8 mouse cellular contexts compared by ENCODE assay signal in the genomic region with DNA sequence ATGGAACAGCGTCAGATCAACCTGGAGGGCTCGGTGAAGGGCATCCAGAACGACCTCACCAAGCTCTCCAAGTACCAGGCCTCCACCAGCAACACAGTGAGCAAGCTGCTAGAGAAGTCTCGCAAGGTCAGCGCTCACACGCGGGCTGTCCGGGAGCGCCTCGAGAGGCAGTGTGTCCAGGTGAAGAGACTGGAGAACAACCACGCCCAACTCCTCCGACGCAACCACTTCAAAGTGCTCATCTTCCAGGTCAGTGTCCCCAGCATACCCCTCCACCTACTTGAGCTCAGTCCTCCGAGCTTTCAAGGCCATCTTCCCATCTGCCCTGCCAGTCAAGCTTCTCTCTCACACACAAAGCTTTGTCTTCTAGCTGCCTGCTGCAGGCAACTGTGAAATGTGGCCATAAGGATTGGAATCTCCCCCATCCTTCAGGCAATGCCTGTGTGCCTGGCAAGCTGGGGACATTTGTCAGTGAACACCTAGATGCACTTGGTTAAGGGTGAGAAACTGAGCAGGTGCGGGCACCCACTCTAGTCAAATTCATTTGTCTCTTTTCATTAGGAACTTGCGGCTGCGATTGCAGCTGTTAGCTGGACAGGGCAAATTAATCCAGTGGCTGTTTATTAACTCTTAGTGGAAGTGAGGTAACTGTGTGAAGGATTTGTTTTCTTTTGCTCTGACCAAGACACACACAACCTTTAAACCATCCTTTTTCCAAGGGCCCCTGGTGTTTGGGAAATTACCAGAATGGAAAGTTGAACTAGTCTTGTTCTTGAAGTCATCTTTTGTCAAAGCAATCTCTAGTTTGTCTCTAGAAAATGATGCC. TPM values are rescaled to one million over a fixed set of nuclear protein-coding genes. Genes with fewer than 3 reads are reported as not detected.
DNase-seq lines count a peak whose midpoint lies in the region; ATAC-seq and TF ChIP-seq lines count a peak whose summit lies in the region.

No protein-coding gene starts in this region.

- WGBS in forebrain, embryonic 11.5 days: 89% methylated on average over 17 of the region's 17 CpGs
- WGBS in forebrain, embryonic 15.5 days: 81% methylated on average over 17 of the region's 17 CpGs
- 89% methylated on average over 17 of the region's 17 CpGs for WGBS in bone marrow, adult 2 months
- 81% methylated on average over 17 of the region's 17 CpGs for WGBS in limb, embryonic 13.5 days

- no peaks in the 10 kb centered on the region for H3K27me3 ChIP-seq in forebrain, embryonic 11.5 days (ENCODE audit: control insufficient read depth, insufficient read depth, low read length)
- H3K27me3 ChIP-seq in forebrain, embryonic 15.5 days: no peaks in the 10 kb centered on the region
- H3K27me3 ChIP-seq in limb, embryonic 13.5 days: no peaks in the 10 kb centered on the region

- H3K4me2 ChIP-seq in forebrain, embryonic 11.5 days (ENCODE audit: low read depth, low read length, severe bottlenecking): no peak overlapping the region
- no peak overlapping the region for H3K4me2 ChIP-seq in forebrain, embryonic 15.5 days (replicated peaks)
- peak overlapping the region; percentile 56 for H3K4me2 ChIP-seq in limb, embryonic 13.5 days (replicated peaks)

- H3K9ac ChIP-seq in forebrain, embryonic 11.5 days (ENCODE audit: low read length): no peak overlapping the region
- no peak overlapping the region for H3K9ac ChIP-seq in forebrain, embryonic 15.5 days (replicated peaks)
- H3K9ac ChIP-seq in limb, embryonic 13.5 days: peak overlapping the region; percentile 51

- 0 out of 2 replicates have a peak, but pooled peaks have one; percentile 21 for ATAC-seq in forebrain, embryonic 11.5 days (replicated peaks; ENCODE audit: low FRiP score)
- no peak for ATAC-seq in forebrain, embryonic 15.5 days (replicated peaks)
- ATAC-seq in limb, embryonic 13.5 days (ENCODE audit: low FRiP score, low read depth): 0 out of 2 replicates have a peak, but pooled peaks have one; percentile 7
- ATAC-seq in cerebellum, adult (ENCODE audit: insufficient number of reproducible peaks, low FRiP score, low TSS enrichment): no peak

- H3K27ac ChIP-seq in forebrain, embryonic 11.5 days (ENCODE audit: low read depth, low read length): no peak overlapping the region
- H3K27ac ChIP-seq in forebrain, embryonic 15.5 days (replicated peaks): no peak overlapping the region
- H3K27ac ChIP-seq in bone marrow, adult 2 months (ENCODE audit: control insufficient read depth, insufficient read depth, low read depth, low read length, poor library complexity): peak overlapping the region; percentile 34; the same call in 1 of the 2 replicates
- peak overlapping the region; percentile 84 for H3K27ac ChIP-seq in limb, embryonic 13.5 days

- no peaks in the 10 kb centered on the region for H3K4me1 ChIP-seq in forebrain, embryonic 11.5 days (replicated peaks; ENCODE audit: control insufficient read depth, insufficient read depth, low read length)
- H3K4me1 ChIP-seq in forebrain, embryonic 15.5 days: peaks cover 6% of the 10 kb centered on the region; the same call in 1 of the 2 replicates
- no peaks in the 10 kb centered on the region for H3K4me1 ChIP-seq in bone marrow, adult 2 months (ENCODE audit: control insufficient read depth, insufficient read depth, low read length)
- H3K4me1 ChIP-seq in limb, embryonic 13.5 days: peaks cover 26% of the 10 kb centered on the region

- intact Hi-C loops in heart, postnatal 14 days (cut with DNase I): loop anchor here (2.0 kb wide), 3 partner anchors 23 to 139 kb away; no protein-coding TSS in a partner anchor

- H3K4me3 ChIP-seq in forebrain, embryonic 11.5 days (ENCODE audit: low read depth, low read length): no peak overlapping the region
- H3K4me3 ChIP-seq in forebrain, embryonic 15.5 days: no peak overlapping the region
- H3K4me3 ChIP-seq in bone marrow, adult 2 months (replicated peaks; ENCODE audit: control insufficient read depth, low read depth, low read length): peak overlapping the region; percentile 17
- peak overlapping the region; percentile 28 for H3K4me3 ChIP-seq in limb, embryonic 13.5 days

- H3K9me3 ChIP-seq in forebrain, embryonic 11.5 days (ENCODE audit: control insufficient read depth, low read length): no peaks in the 10 kb centered on the region
- no peaks in the 10 kb centered on the region for H3K9me3 ChIP-seq in forebrain, embryonic 15.5 days
- no peaks in the 10 kb centered on the region for H3K9me3 ChIP-seq in limb, embryonic 13.5 days

- H3K36me3 ChIP-seq in forebrain, embryonic 11.5 days (ENCODE audit: control insufficient read depth, insufficient read depth, low read length): no peaks in the 10 kb centered on the region
- H3K36me3 ChIP-seq in forebrain, embryonic 15.5 days: no peaks in the 10 kb centered on the region
- no peaks in the 10 kb centered on the region for H3K36me3 ChIP-seq in limb, embryonic 13.5 days

- TF ChIP-seq CTCF in bone marrow, adult 2 months (IDR thresholded peaks at IDR 0.05; ENCODE audit: control insufficient read depth, insufficient read depth, low read length): no peak

- TF ChIP-seq POLR2A in bone marrow, adult 2 months (IDR thresholded peaks at IDR 0.05; ENCODE audit: borderline replicate concordance, control insufficient read depth, low read depth, low read length): no peak

- DNase-seq in forebrain, embryonic 11.5 days (ENCODE audit: low spot score): no peak
- DNase-seq in heart, postnatal 14 days: peak; percentile 51 to 64
- DNase-seq in retina, embryonic 14.5 days (ENCODE audit: low spot score): peak; percentile 34
- DNase-seq in embryo, embryonic 11 days: no peak

RNA-seq across cellular contexts. Expression of gene Cavin2, which starts 0.9 kb away (rescaled TPM):
- 1.8 and 2.7 TPM in 2 replicates for polyA plus RNA-seq in forebrain, embryonic 11.5 days (2014; fragmentation: Nextera tagmentation; extraction: Ambion mirVana)
- polyA plus RNA-seq in forebrain, embryonic 15.5 days (2015; fragmentation: Nextera tagmentation; extraction: Ambion mirVana): 4.9 and 5.8 TPM in 2 replicates
- 21.5 and 24.3 TPM in 2 replicates for polyA plus RNA-seq in bone marrow, adult 2 months (2011; ENCODE audit: insufficient read depth, insufficient read length, low replicate concordance, missing spikeins)
- 100 to 1,000 TPM; 173 to 186 TPM for total RNA-seq in heart, postnatal 14 days (2021)
- polyA plus RNA-seq in limb, embryonic 13.5 days (2015; fragmentation: Nextera tagmentation; extraction: Ambion mirVana): 26.8 TPM in 2 replicates

Comparison
In these comparisons a context has a peak if more than half of its experiments do, and no peak if none do; other contexts are left out.
1. ATAC-seq: peak in forebrain, embryonic 11.5 days (single experiment) and limb, embryonic 13.5 days (single experiment); none in forebrain, embryonic 15.5 days (single experiment) and cerebellum, adult (single experiment).
2. DNase-seq: peak in heart, postnatal 14 days (2 of 2) and retina, embryonic 14.5 days (single experiment); none in forebrain, embryonic 11.5 days (single experiment) and embryo, embryonic 11 days (single experiment).
3. H3K27ac ChIP-seq: peak in bone marrow, adult 2 months (single experiment) and limb, embryonic 13.5 days (single experiment); none in forebrain, embryonic 11.5 days (single experiment) and forebrain, embryonic 15.5 days (single experiment).
4. H3K4me3 ChIP-seq: peak in bone marrow, adult 2 months (single experiment) and limb, embryonic 13.5 days (single experiment); none in forebrain, embryonic 11.5 days (single experiment) and forebrain, embryonic 15.5 days (single experiment).